Mouse (Mus musculus) midbrain, postnatal 0 days (tissue): ENCODE measurements around the gene Agl. TPM values are rescaled to one million over a fixed set of nuclear protein-coding genes. Genes with fewer than 3 reads are reported as not detected.

Experiments
- ATAC-seq: fragments of 200-750 bp; cut with Nextera tagmentation; 2 replicates; pipeline ENCODE4 v1.8.0; 2017; ENCODE audit warnings: moderate number of reproducible peaks, mild to moderate bottlenecking, moderate TSS enrichment, moderate library complexity; ENCODE audit not compliant: low FRiP score
- DNase-seq: peaks from one replicate; pipeline ENCODE4 v3.0.0-alpha.2; 2015; ENCODE audit warnings: low spot score
- H3K27ac ChIP-seq: fragments of 300-500 bp; sonication (generic); 2 replicates; pipeline ENCODE4 v1.5.1; 2014; ENCODE audit warnings: low read depth, mild to moderate bottlenecking, low read length, mixed read lengths
- H3K27me3 ChIP-seq: fragments of 300-500 bp; sonication (generic); 2 replicates; pipeline ENCODE4 v1.6.1; 2014; ENCODE audit warnings: low read length, control low read depth, mixed read lengths; ENCODE audit not compliant: insufficient read depth
- H3K36me3 ChIP-seq: fragments of 300-500 bp; sonication (generic); 2 replicates; pipeline ENCODE4 v1.6.1; 2014; ENCODE audit warnings: low read length, control low read depth, mixed read lengths; ENCODE audit not compliant: insufficient read depth
- H3K4me1 ChIP-seq: fragments of 300-500 bp; sonication (generic); 2 replicates; pipeline ENCODE4 v1.6.1; 2014; ENCODE audit warnings: mild to moderate bottlenecking, control low read depth, antibody characterized with exemption, low read length, mixed read lengths; ENCODE audit not compliant: insufficient read depth
- H3K4me2 ChIP-seq: fragments of 300-500 bp; sonication (generic); 2 replicates; pipeline ENCODE4 v1.6.1; 2014; ENCODE audit warnings: low read depth, mild to moderate bottlenecking, low read length, mixed read lengths; ENCODE audit not compliant: poor library complexity, severe bottlenecking
- H3K4me3 ChIP-seq: fragments of 300-500 bp; sonication (generic); 2 replicates; pipeline ENCODE4 v1.5.1; 2014; ENCODE audit warnings: low read depth, mild to moderate bottlenecking, low read length, moderate library complexity
- H3K9ac ChIP-seq: fragments of 300-500 bp; sonication (generic); replicated peaks from 2 replicates; pipeline ENCODE4 v1.6.1; 2014; ENCODE audit warnings: mild to moderate bottlenecking, low read length, moderate library complexity, mixed read lengths; ENCODE audit not compliant: poor library complexity, severe bottlenecking
- H3K9me3 ChIP-seq: fragments of 300-500 bp; sonication (generic); 2 replicates; pipeline ENCODE4 v1.6.1; 2016; ENCODE audit warnings: low read length, control low read depth
- CTCF ChIP-seq: IDR thresholded peaks from 2 replicates; pipeline ENCODE4 v1.5.1; 2016; ENCODE audit warnings: antibody characterized with exemption, mild to moderate bottlenecking
- WGBS: fragments of 180-500 bp; shearing (Covaris S2); extraction: QIAGEN DNeasy Blood & Tissue Kit; methylation state at CpG from one replicate; pipeline ENCODE4 v1.1.7; 2014; 5-methylcytosine and 5-hydroxymethylcytosine counted together
- polyA plus RNA-seq: library from polyadenylated mRNA; unstranded; fragments of >200 nt; fragmentation: Nextera tagmentation; extraction: Ambion mirVana; gene quantifications from 2 replicates; pipeline ENCODE4 v1.2.1, GENCODE M21; 2015
- total RNA-seq: library from RNA; depleted of rRNA; stranded (reverse); fragments of >200 nt; gene quantifications from 2 replicates; pipeline ENCODE4 v1.2.3, GENCODE M21; 2014

The Agl gene
- total and polyA plus RNA-seq, 2 experiments from 2014 or later = 12.5 to 18.9 TPM

- no peaks in the 10 kb centered on the region for H3K27me3 ChIP-seq
- no peak overlapping the region for H3K9ac ChIP-seq
- H3K36me3 ChIP-seq = peaks cover 36% of the 10 kb centered on the region; the same call in 1 of the 2 replicates
- H3K27ac ChIP-seq = no peak overlapping the region
- WGBS = 92% methylated on average over 5 of the region's 5 CpGs
- H3K4me2 ChIP-seq = no peak overlapping the region
- no peak overlapping the region for H3K4me3 ChIP-seq
- no peaks in the 10 kb centered on the region for H3K9me3 ChIP-seq
- ATAC-seq (no peak), DNase-seq (no peak)
- TF ChIP-seq CTCF = no peak
- no peaks in the 10 kb centered on the region for H3K4me1 ChIP-seq
Observed at GRCm38 (mm10) chr3:116788851-116789250, 19.1 kb downstream of the Agl start.

GRCm38 (mm10) chr3:116786543-116786942 is 21.4 kb downstream of the Agl start:
- no peak overlapping the region for H3K9ac ChIP-seq
- no peak overlapping the region for H3K27ac ChIP-seq
- H3K4me3 ChIP-seq = no peak overlapping the region
- DNase-seq (no peak), ATAC-seq (no peak)
- H3K27me3 ChIP-seq = no peaks in the 10 kb centered on the region
- H3K9me3 ChIP-seq = no peaks in the 10 kb centered on the region
- TF ChIP-seq CTCF = no peak
- peaks cover 42% of the 10 kb centered on the region for H3K36me3 ChIP-seq
- 91% methylated on average over 9 of the region's 9 CpGs for WGBS
- H3K4me1 ChIP-seq = no peaks in the 10 kb centered on the region
- H3K4me2 ChIP-seq = no peak overlapping the region

- DNase-seq (no peak), ATAC-seq (no peak)
- H3K27ac ChIP-seq = no peak overlapping the region
- H3K27me3 ChIP-seq = no peaks in the 10 kb centered on the region
- no peak overlapping the region for H3K4me2 ChIP-seq
- 96% methylated on average over 8 of the region's 8 CpGs for WGBS
- H3K4me3 ChIP-seq = no peak overlapping the region
- TF ChIP-seq CTCF = no peak
- no peaks in the 10 kb centered on the region for H3K9me3 ChIP-seq
- no peak overlapping the region for H3K9ac ChIP-seq
- peaks cover 44% of the 10 kb centered on the region for H3K36me3 ChIP-seq
- no peaks in the 10 kb centered on the region for H3K4me1 ChIP-seq
Observed at GRCm38 (mm10) chr3:116785820-116786219, 22.1 kb downstream of the Agl start.

- ATAC-seq (no peak), DNase-seq (no peak)
- Histone ChIP-seq H3K4me2 (no peak overlapping the region), H3K27me3 (no peaks in the 10 kb centered on the region), H3K4me3 (no peak overlapping the region), H3K36me3 (peaks cover 44% of the 10 kb centered on the region), H3K9me3 (no peaks in the 10 kb centered on the region), H3K9ac (no peak overlapping the region), H3K4me1 (no peaks in the 10 kb centered on the region), H3K27ac (no peak overlapping the region)
- TF ChIP-seq CTCF = no peak
- 96% methylated on average over 8 of the region's 8 CpGs for WGBS
Observed at GRCm38 (mm10) chr3:116784811-116785210, 23.2 kb downstream of the Agl start.

- 93% methylated on average over 12 of the region's 12 CpGs for WGBS
- TF ChIP-seq CTCF = no peak
- H3K9ac ChIP-seq = no peak overlapping the region
- H3K27me3 ChIP-seq = no peaks in the 10 kb centered on the region
- ATAC-seq (no peak), DNase-seq (no peak)
- H3K4me1 ChIP-seq = no peaks in the 10 kb centered on the region
- H3K4me3 ChIP-seq = no peak overlapping the region
- no peaks in the 10 kb centered on the region for H3K9me3 ChIP-seq
- no peak overlapping the region for H3K4me2 ChIP-seq
- peaks cover 45% of the 10 kb centered on the region for H3K36me3 ChIP-seq
- no peak overlapping the region for H3K27ac ChIP-seq
Observed at GRCm38 (mm10) chr3:116784290-116784689, 23.7 kb downstream of the Agl start.

GRCm38 (mm10) chr3:116776961-116777360 is 31.0 kb downstream of the Agl start:
- no peaks in the 10 kb centered on the region for H3K9me3 ChIP-seq
- H3K4me2 ChIP-seq = no peak overlapping the region
- ATAC-seq (no peak), DNase-seq (no peak)
- 91% methylated on average over 2 of the region's 2 CpGs for WGBS
- H3K9ac ChIP-seq = no peak overlapping the region
- H3K36me3 ChIP-seq = peaks cover 51% of the 10 kb centered on the region
- no peak overlapping the region for H3K4me3 ChIP-seq
- no peaks in the 10 kb centered on the region for H3K27me3 ChIP-seq
- no peak overlapping the region for H3K27ac ChIP-seq
- H3K4me1 ChIP-seq = no peaks in the 10 kb centered on the region
- no peak for TF ChIP-seq CTCF
